Mouse (Mus musculus) bone marrow macrophage, adult 2 months (primary cell): ENCODE results near the gene Mras.

Experiments
- CTCF ChIP-seq: IDR thresholded peaks from 2 replicates; pipeline ENCODE4 v1.5.1; 2012; ENCODE audit warnings: low read depth, mild to moderate bottlenecking, low read length, moderate library complexity
- POLR2A ChIP-seq: IDR thresholded peaks from 2 replicates; pipeline ENCODE4 v1.6.1; 2012; ENCODE audit warnings: mild to moderate bottlenecking, low read depth, low read length, borderline replicate concordance

DNA sequence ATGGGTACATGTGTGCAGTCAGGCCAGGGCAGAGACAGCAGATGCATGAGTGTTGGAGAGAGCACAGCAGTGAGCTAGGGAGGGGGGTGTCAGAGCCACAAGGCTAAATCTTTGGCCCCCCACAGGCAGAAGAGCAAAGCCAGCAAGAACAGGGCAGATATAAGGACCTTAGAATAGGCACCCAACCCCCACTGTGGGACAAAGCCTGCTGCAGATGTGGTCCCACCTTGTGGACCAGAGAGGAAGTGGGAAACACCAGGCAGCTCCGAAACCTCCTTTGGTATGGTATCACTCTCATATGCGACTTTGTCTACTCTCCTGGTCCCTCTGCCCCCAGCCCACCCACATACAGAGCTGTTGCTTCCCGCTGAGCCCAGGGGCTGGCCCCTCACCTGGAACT, 15.3 kb downstream of the Mras start:
- TF ChIP-seq CTCF (no peak), POLR2A (no peak)
